Mouse (Mus musculus) limb, embryonic 12.5 days (tissue): ENCODE results near the gene Nrbp1. TPM values are rescaled to one million over a fixed set of nuclear protein-coding genes. Genes with fewer than 3 reads are reported as not detected.

Experiments used
- ATAC-seq: fragments of 200-750 bp; cut with Nextera tagmentation; 2 replicates; pipeline ENCODE4 v1.8.0; 2017; ENCODE audit warnings: low read depth, moderate TSS enrichment; ENCODE audit not compliant: insufficient number of reproducible peaks, insufficient read depth, low FRiP score, low TSS enrichment
- H3K27ac ChIP-seq: fragments of 300-500 bp; sonication (generic); 2 replicates; pipeline ENCODE4 v1.5.1; 2016; ENCODE audit warnings: mild to moderate bottlenecking, moderate library complexity
- H3K27me3 ChIP-seq: fragments of 300-500 bp; sonication (generic); 2 replicates; pipeline ENCODE4 v1.6.1; 2016; ENCODE audit warnings: mild to moderate bottlenecking, moderate library complexity
- H3K36me3 ChIP-seq: fragments of 300-500 bp; sonication (generic); 2 replicates; pipeline ENCODE4 v1.6.1; 2016; ENCODE audit warnings: mild to moderate bottlenecking, moderate library complexity
- H3K4me1 ChIP-seq: fragments of 300-500 bp; sonication (generic); replicated peaks from 2 replicates; pipeline ENCODE4 v1.6.1; 2016
- H3K4me2 ChIP-seq: fragments of 300-500 bp; sonication (generic); 2 replicates; pipeline ENCODE4 v1.6.1; 2016; ENCODE audit warnings: mild to moderate bottlenecking, moderate library complexity
- H3K4me3 ChIP-seq: fragments of 300-500 bp; sonication (generic); replicated peaks from 2 replicates; pipeline ENCODE4 v1.5.1; 2016; ENCODE audit warnings: mild to moderate bottlenecking
- H3K9ac ChIP-seq: fragments of 300-500 bp; sonication (generic); replicated peaks from 2 replicates; pipeline ENCODE4 v1.6.1; 2016; ENCODE audit warnings: mild to moderate bottlenecking, moderate library complexity
- H3K9me3 ChIP-seq: fragments of 300-500 bp; sonication (generic); 2 replicates; pipeline ENCODE4 v1.6.1; 2016; ENCODE audit warnings: mild to moderate bottlenecking, moderate library complexity
- WGBS: fragments of 180-500 bp; shearing (Covaris S2); methylation state at CpG from one replicate; pipeline ENCODE4 v1.1.7; 2016; 5-methylcytosine and 5-hydroxymethylcytosine counted together
- polyA plus RNA-seq: library from polyadenylated mRNA; unstranded; fragments of >200 nt; fragmentation: Nextera tagmentation; extraction: Ambion mirVana; gene quantifications from 2 replicates; pipeline ENCODE4 v1.2.1, GENCODE M21; 2016

Gene Nrbp1
- polyA plus RNA-seq, 1 experiment from 2014 or later, result 128 TPM

GRCm38 (mm10) chr5:31297047-31297757 is 56.5 kb downstream of the Nrbp1 start, which contains the start of gene Gckr:
TSS of gene Gckr (plus strand) at chr5:31297443.
- Histone ChIP-seq H3K4me3 (peak within 1 kb of the TSS; percentile 94; the same call in 1 of the 2 replicates), H3K27me3 (peaks cover 9% of the 10 kb centered on the region), H3K36me3 (peaks cover 22% of the 10 kb centered on the region), H3K4me1 (peaks cover 14% of the 10 kb centered on the region), H3K9me3 (no peaks in the 10 kb centered on the region), H3K27ac (no peak within 1 kb of the TSS), H3K9ac (no peak within 1 kb of the TSS), H3K4me2 (peak within 1 kb of the TSS; percentile 90)
- WGBS, result 76% methylated on average over 13 of the region's 13 CpGs
- ATAC-seq, result no peak

GRCm38 (mm10) chr5:31297981-31298380 is 57.3 kb downstream of the Nrbp1 start:
- ATAC-seq, result no peak
- no peaks in the 10 kb centered on the region for H3K9me3 ChIP-seq
- H3K4me3 ChIP-seq, result no peak overlapping the region
- H3K4me2 ChIP-seq, result no peak overlapping the region
- no peak overlapping the region for H3K27ac ChIP-seq
- peaks cover 9% of the 10 kb centered on the region for H3K27me3 ChIP-seq
- H3K36me3 ChIP-seq, result peaks cover 16% of the 10 kb centered on the region
- H3K9ac ChIP-seq, result no peak overlapping the region
- WGBS, result 78% methylated on average over 3 of the region's 3 CpGs
- H3K4me1 ChIP-seq, result peaks cover 14% of the 10 kb centered on the region

GRCm38 (mm10) chr5:31298486-31298885 is 57.8 kb downstream of the Nrbp1 start:
- Histone ChIP-seq H3K36me3 (peaks cover 11% of the 10 kb centered on the region), H3K4me3 (no peak overlapping the region), H3K4me1 (peaks cover 14% of the 10 kb centered on the region), H3K4me2 (no peak overlapping the region), H3K9me3 (no peaks in the 10 kb centered on the region), H3K9ac (0 out of 2 replicates have a peak overlapping the region, but pooled peaks have one; percentile 12), H3K27ac (no peak overlapping the region), H3K27me3 (peaks cover 9% of the 10 kb centered on the region)
- ATAC-seq, result no peak
- 62% methylated on average over 2 of the region's 2 CpGs for WGBS

Other genes with a start within 250 kb of the Nrbp1 start
- 105 and 107 TPM in 2 replicates for gene Atraid, start 192.6 kb upstream of the Nrbp1 start, polyA plus RNA-seq
- 11.0 and 12.5 TPM in 2 replicates for gene Slc5a6, start 191.9 kb upstream of the Nrbp1 start, polyA plus RNA-seq
- gene Cad, start 186.1 kb upstream of the Nrbp1 start, polyA plus RNA-seq, result 48.0 and 50.9 TPM in 2 replicates
- not detected in 2 replicates for gene Dnajc5g, start 134.6 kb upstream of the Nrbp1 start, polyA plus RNA-seq
- gene Slc30a3, start 132.6 kb upstream of the Nrbp1 start, polyA plus RNA-seq, result 0.13 and 0.21 TPM in 2 replicates
- 2.1 and 3.6 TPM in 2 replicates for gene Trim54, start 124.2 kb upstream of the Nrbp1 start, polyA plus RNA-seq
- gene Ucn, start 102.0 kb upstream of the Nrbp1 start, polyA plus RNA-seq, result not detected in 2 replicates
- 59.4 and 63.0 TPM in 2 replicates for gene Mpv17, start 86.6 kb upstream of the Nrbp1 start, polyA plus RNA-seq
- gene Gm29609, start 61.0 kb upstream of the Nrbp1 start, polyA plus RNA-seq, result 0.80 and 1.5 TPM in 2 replicates
- 101 and 108 TPM in 2 replicates for gene Gtf3c2, start 60.7 kb upstream of the Nrbp1 start, polyA plus RNA-seq
- 149 and 153 TPM in 2 replicates for gene Snx17, start 47.6 kb upstream of the Nrbp1 start, polyA plus RNA-seq
- gene Eif2b4, start 47.4 kb upstream of the Nrbp1 start, polyA plus RNA-seq, result 69.3 and 76.1 TPM in 2 replicates
- gene Zfp513, start 38.6 kb upstream of the Nrbp1 start, polyA plus RNA-seq, result 16.7 and 19.3 TPM in 2 replicates
- gene Ppm1g, start 20.2 kb upstream of the Nrbp1 start, polyA plus RNA-seq, result 146 and 153 TPM in 2 replicates
- gene Gm9970, start 368 bp downstream of the Nrbp1 start, polyA plus RNA-seq, result 0.84 TPM in 1 of 2 replicates, not detected in the other
- gene Krtcap3, start 10.8 kb downstream of the Nrbp1 start, polyA plus RNA-seq, result 24.4 and 26.3 TPM in 2 replicates
- gene Ift172, start 50.3 kb downstream of the Nrbp1 start, polyA plus RNA-seq, result 55.3 and 55.4 TPM in 2 replicates
- gene Fndc4, start 55.2 kb downstream of the Nrbp1 start, polyA plus RNA-seq, result 86.3 and 87.3 TPM in 2 replicates
- gene Gckr, start 56.6 kb downstream of the Nrbp1 start, polyA plus RNA-seq, result 0.45 and 0.74 TPM in 2 replicates
- gene Zfp512, start 211.6 kb downstream of the Nrbp1 start, polyA plus RNA-seq, result 73.0 and 74.4 TPM in 2 replicates
- not detected in 2 replicates for gene 4930548H24Rik, start 244.9 kb downstream of the Nrbp1 start, polyA plus RNA-seq